Mouse (Mus musculus) gastrocnemius, postnatal 14 days (tissue): ENCODE data around the gene Col4a1. TPM values are rescaled to one million over a fixed set of nuclear protein-coding genes. Genes with fewer than 3 reads are reported as not detected.
A peak's percentile ranks its signal among the peaks of the same experiment; 100 is the strongest.

Source experiments
- DNase-seq: peaks from one replicate; pipeline ENCODE4 v3.0.0; 2021; ENCODE audit warnings: mixed read lengths
- intact Hi-C: fragments of 180-260 bp; cut with DNase I; formaldehyde crosslinking; loops from one replicate; pipeline ENCODE4 v1.15.1; 2025; ENCODE audit warnings: low total_unique reads
- total RNA-seq, 2 experiments: library from RNA; stranded (reverse); gene quantifications; 2 replicates each; pipeline ENCODE4 v1.2.3; 2021

Col4a1 gene
- total RNA-seq, 2 experiments from 2014 or later: 636 to 736 TPM

DNA sequence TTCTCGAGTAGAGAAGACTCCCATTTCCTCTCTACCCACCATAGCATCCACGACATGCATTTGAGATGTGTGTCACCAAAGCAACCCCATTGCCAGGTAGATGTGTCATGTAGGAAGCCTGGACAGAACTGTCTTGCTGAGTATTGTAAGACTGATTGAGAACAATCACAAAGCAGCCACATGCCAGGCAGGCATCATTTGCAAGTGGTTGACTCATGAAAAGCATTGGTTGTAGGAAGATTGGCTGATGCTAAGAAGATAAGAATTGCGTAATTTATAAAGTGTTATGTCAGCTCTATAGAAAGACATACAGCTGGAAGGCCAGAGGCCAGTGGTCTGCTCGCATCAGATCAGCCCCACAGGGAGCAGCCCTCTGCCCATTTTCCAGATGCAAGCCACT, 22.6 kb upstream of the Col4a1 start:
- intact Hi-C loops: no loop called here
- DNase-seq: no peak

DNA sequence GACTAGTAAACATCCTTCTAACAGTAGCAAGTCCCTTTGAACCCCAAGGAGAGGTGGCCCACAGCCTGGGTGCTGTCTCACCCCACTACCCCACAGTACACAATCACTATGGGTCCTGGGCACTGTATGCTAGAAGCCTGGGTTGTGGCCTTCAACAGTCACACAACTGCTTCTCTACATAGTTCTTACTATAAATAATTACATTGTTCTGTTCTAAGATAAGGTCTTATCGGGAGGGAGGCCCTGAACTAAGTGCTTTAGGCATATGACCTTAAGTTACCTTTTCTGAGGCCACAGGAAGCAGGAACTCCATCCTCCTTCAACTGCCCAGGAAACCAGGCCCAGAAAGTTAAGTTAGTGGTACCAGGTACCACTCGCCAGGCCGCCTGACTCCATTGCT, 21.9 kb upstream of the Col4a1 start:
- intact Hi-C loops: no loop called here

DNA sequence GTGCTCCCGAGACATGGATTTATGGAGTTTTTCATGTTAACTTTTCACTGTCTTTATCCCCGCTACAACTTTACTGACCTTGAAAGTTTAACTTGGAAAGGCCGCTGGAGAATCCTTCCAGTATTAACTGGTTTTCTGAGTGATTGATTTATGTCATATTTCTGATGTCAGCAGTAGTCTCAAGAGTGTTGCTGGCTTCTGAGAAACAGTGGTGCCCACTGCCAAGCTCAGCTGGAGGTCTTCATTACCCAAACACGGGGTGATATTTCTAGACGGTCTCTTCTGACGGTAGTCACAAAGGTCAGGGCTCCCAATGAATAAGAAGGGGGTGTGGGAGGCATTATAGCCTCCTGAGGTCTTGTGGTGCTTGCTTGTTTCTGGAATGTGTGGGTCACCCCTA, 21.1 kb upstream of the Col4a1 start:
- no peak for DNase-seq
- intact Hi-C loops: no loop called here

More for the DNA sequence above, 21.9 kb upstream of the Col4a1 start:
- DNase-seq: no peak

DNA sequence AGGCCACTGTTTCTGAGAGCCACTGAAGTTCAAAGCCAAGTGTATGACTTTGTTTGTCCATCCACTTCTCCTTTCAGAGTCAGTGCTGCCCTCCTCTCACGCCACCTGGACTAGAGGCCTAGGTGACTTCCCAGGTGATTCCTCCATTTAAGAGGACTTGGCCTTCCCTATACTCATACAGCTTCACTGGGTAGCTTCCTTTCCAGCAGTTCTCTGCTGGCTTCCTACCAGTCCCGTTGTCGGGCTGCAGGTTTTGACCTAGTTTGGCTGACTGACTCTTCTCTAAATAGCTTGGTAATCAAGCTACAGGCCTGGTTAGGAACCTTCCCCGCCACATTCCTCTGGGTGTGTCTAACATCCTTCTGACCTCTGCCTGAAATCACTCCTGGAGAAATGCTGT, 18.9 kb upstream of the Col4a1 start:
- intact Hi-C loops: no loop called here
- peak; percentile 53 for DNase-seq

DNA sequence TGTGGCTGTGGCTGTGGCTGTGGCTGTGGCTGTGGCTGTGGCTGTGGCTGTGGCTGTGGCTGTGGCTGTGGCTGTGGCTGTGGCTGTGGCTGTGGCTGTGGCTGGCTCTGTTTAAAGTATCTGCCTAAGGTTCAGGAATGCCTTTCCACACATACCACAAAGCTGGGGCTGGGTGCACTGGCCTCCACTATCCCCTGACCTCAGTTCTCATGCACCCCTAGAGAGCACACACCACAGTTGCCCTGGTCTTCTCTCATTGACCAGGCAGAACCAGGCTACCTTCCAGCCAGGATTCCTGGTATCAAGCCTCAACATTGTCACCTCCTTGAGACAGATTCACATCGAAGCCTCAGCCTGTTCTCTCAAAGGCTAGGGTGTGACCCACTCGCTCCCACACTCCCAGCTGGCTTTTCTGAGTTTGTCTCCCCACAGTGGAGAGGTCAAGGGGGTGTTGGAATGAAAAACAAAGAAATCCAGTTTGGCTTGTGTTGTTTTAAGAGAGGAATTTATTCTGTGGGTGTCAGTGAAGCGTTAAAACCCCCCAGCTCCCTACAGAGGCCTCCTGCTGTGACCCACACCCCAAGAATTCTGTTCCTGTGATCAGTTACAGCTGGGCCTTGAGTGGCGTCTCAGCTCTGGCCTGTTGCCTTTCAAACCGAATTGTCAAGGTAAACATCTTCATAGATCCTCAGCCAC, 15.2 kb upstream of the Col4a1 start:
- DNase-seq: no peak
- intact Hi-C loops: no loop called here

DNA sequence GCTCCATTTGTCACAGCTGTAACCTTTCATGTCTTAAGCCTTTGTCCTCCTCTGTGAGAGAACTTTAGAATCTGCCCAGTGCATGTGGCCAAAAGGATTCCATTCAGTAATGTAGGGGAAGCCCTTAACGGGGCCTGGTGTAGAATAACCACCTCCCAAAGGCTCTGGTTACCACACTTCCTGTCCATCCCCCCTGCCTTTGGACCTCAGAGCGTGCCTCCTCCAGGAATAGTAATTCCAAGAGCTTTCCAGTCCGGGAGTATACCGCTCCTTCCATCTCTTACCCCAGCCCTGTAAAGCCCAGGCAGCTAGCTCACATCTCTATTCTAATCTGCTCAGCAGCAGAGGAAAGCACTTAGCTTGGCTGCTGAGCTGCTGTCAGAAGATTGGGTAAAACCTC, 14.7 kb upstream of the Col4a1 start:
- intact Hi-C loops: no loop called here
- DNase-seq: no peak

DNA sequence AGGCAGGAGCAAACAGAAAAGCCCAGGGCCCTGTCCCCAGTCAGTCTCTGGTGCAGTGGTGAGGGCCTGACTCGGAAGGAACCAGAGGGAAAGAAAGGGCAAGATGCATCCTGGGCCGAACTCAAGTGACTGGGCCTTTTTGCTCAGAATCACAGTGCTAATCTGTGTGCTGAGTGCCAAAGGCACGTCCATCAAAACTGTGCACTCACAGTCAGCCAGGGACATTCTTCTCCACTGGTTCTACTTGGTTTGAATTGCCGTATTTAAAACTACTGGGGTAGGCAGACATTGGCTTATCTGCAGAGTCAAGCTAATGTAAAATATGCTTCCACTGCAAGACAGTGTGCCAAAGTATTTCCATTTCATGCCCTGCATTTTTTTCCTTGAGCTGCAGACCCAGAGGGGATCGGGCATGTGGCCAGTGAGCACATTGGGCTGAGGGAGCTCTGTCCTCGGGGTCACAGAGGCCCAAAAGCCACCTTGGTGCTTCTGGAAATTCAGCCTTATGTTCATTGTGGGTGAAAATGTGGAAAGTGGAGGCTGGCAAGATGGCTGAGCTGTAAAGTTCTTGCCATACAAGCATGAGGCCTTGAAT, 12.3 kb upstream of the Col4a1 start:
- intact Hi-C loops: no loop called here
- DNase-seq: no peak

DNA sequence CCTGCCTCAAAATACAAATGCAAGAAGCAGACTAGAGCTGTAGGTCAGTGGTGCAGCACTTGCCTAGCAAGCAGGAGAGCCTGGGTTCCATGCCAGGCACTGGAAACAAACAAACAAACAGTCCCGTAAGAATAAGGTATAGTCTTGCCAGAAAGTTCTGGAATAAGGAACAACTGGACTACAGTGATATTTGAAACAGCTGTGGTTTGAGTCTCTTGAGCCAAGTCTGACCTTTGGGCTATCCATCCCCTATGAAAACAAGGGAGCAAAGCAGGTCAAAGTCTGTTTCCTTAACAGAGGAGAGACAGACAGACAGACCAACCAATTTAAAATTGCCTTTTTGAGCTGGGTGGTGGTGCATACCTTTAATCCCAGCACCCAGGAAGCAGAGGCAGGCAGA, 11.1 kb upstream of the Col4a1 start:
- DNase-seq: no peak
- intact Hi-C loops: no loop called here

DNA sequence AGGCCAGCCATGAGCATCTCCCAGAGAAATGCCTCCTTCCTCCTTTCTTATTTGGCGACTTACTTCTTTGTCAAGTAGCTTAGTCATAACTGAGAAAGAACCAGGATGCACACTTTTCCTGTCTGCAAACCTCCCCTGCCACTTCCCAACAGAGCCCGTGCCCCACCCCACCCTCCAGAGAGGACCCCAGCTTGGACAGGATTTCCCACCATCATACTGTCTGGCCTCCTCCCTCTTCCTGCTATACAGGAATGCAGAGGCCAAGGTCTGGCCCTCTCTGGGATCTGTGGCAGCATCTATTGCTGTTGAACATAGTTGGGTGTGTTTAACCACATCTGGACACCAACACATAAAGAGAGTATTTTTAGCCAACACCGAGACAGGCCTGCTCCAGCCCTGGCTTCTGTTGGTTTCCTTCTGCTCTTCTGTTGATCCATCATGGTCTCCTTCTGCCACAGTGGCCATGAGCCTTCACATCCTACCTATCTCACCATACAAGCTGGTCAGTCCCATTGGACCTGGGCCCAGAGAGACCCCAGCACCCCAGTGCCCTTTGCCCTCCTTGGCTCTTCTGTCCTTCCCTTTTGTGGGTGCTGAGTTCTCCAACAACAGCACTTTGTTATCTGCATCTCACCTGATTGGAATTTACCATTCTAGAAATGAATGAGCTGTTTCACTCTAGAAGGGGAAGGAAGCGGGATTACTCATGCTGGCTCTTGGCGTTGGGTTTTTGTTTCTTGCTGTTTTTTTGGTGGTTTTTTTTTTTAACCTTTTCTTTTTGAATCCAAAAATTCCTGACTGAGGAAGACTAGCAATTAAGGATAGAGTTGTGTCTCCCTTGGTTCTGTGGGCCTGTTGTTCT, 10.3 kb upstream of the Col4a1 start:
- DNase-seq: no peak
- intact Hi-C loops: no loop called here

DNA sequence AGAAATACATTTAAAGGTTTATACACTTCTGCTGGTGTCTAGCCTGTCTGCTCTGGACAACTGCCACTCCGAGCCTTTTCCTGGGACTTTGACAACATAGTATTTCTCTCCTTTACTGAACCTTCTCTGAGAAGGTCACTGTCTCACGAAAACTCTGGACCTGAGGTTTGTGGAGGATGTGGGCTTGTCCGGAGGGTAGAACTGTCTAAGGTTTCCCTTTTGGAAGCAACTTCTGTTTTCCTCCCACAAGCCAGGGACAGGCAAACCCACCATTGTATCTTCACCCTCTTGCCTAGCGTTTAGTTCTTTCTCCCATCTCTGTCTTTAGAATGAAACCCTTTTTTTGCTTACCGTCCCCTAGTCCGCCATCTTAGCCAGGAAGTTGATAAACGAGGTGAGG, 9.2 kb upstream of the Col4a1 start:
- intact Hi-C loops: no loop called here
- DNase-seq: no peak

DNA sequence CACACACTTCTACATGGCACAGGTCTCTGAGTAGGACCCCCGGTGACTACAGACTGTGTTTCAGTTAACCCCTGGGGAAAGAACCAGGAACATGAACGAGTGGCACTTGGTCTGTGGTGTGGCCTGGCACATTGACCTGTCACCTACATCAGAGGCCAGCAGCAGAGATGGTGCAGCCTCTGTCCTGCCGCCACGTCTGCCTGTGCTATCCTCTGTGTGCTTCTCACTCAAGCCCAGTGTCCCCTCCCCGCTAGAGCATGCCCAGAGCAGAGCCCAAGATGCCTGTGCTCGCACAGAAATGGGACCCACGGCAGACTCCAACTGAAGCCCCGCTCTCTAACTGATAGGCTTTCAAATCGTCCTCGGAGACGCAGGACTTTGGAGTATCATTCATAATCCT, 6.8 kb upstream of the Col4a1 start:
- DNase-seq: no peak
- intact Hi-C loops: no loop called here

DNA sequence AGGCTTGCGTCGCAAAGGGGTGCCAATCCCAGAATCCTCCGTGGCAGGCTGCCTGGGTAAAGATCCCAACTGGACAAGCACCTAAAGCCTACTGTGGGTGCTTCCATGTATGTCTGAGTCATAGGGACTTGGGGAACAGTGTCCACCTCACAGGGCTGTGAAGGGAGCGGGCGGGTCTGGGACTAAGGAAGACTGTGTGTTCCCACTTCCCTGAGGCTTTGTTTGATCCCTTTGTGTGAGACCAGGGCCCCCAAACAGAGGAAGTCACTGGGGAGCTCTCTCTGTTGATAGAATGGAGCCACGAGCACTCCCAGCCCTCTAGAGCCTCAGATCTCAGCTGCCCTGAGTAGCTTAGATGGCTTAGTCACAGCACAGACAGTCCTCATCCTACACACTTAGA, 3.5 kb upstream of the Col4a1 start:
- intact Hi-C loops: no loop called here
- DNase-seq: no peak

DNA sequence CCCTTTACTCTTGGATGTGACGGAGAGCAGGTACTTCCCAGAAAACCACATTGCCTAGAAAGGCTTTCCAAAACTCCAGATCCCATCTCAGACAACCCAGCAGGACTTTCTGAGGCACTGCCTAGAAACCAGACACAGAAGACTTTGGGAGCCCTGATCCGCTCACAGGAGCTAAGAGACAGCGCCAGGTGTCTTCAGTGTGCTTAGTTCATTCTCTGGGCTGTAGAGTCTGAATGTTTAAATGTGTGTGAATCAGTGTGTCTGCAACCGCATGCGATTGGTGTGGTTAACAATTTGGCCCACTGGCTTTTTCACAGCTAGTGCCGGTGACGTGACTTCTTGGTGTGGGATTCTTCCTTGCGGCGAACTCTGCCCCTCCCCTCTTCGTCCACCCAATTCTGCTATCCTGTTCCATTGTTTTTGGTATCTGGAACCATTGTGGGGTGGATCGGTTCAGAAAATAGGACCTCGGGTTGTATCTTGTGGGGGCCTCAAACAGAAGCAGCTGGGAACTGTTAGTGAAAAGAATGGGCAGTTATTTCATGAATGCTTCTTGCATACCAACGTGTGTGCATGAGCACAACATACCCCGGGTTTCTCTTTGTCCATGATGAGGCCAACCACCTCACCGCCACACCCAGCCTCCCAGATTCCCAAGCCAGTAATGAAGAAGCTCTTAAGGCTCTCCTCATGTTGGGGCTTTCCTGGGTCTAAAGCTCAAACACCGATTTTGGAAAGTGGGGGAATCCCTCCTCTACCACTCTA, 2.7 kb upstream of the Col4a1 start:
- intact Hi-C loops: no loop called here
- no peak for DNase-seq

DNA sequence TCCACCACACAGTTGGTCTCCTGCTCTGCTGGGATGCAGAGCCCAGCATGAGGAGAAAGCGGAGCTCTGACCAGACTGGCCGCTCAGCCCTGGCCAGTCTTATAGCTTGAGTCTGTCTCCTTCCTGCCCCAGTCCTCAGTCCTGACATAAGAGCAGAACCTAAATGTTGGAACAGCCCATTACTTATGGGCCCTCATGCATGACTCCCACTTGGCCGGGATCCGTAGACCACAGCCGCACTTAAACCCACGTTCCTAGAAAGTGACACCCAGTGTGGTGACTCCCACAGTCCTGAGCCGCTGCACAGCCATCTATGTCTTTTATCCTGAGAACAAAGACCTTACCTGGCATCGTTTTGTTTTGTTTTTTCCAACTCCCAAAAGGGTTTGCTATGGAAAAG, 2.0 kb upstream of the Col4a1 start:
- intact Hi-C loops: no loop called here
- DNase-seq: no peak

DNA sequence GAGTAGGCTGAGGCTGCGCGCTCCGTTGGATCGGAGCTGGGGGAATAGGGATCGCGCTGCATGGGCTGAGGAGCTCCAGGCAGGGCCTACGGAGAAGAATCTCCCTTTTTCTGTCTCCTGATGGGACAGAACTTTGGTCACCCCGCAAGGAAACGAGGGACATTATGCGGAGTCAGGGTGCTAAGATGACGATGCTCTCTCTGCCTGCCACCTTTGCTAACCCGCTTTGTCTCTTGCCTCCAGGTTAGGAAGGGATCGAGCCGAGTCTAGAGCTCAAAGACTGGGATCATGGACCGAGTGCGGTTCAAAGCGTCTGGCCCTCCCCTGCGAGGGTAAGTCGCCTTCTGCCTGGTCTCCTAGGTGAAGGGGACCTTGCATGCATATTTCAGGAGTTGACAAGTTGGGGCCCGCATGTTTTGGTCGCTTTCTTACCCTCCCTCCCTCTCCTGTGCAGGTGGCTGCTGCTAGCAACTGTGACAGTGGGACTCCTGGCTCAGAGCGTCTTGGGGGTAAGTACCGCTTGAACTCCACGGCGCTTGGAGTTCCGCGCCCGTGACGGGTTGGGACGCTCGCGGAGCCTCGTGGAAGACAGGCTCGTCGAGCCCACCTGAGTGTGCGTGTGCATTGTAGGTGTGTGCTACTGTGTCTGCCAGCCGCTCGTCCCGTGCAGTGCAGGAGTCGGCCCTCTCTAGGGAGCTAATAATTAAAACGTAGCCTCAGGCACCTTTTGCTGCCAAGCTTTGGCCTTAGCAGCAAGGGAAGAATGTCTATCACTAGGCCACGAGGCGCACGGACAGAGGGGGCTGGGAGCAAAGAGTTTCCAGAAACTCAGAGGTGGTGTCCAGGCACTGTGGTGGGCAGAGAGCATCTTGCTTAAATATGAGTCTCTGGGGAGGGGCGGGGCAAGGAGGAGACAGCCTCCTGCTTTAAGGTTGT, 818 bp upstream of the Col4a1 start:
- peak; percentile 50 for DNase-seq
- intact Hi-C loops: no loop called here

DNA sequence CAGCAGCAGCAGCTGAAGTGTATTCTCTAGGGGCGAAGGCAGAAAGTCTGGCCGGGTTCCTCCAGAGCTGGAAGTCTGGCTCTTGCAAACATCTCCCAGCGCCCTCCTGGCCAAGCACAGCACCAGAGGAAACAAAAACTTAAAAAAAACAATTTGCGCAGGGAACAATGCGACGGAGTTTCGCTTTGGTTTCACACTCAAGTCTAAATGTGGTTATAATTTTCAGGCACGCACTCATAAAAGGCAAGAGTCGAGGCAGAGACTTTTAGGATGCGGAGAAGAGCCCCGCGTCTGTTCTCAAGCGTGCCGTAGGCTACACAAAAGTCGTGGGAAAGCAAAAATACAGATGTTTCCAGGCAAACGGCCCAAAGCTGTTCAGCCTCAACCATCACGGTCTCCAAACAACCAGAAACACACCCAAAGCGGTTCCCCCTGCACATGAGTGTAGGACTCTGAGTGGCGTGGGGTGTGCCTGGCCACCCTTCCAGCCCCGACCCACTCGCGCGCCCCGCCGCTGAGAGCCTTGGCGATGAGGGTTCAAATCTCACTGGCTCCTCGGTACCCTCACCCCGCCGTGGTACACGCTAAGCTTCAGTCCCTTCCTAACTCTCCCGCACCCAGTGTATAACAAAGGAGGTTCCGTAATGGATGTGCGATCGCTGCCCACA, 811 bp downstream of the Col4a1 start:
- DNase-seq: peak; percentile 74
- intact Hi-C loops: no loop called here

DNA sequence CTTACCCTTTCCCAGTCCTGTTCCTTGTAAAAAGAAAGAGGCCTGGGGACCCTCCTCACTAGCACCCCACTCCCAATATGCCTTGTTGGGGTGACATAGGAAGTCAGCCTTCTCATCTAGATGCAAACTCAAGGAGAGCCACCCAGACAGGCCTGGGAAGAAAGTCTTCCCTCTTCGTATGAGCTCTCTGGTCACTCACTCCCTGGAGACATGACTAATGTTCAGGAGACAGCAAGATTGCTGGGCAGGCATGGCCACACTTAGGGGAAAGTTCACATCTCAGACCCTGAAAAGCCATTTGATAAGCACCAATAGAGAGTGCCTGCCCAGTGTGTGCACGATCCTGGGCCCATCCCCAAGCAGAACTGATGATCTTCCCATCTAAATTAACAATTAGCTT, 2.6 kb downstream of the Col4a1 start:
- intact Hi-C loops: no loop called here

DNA sequence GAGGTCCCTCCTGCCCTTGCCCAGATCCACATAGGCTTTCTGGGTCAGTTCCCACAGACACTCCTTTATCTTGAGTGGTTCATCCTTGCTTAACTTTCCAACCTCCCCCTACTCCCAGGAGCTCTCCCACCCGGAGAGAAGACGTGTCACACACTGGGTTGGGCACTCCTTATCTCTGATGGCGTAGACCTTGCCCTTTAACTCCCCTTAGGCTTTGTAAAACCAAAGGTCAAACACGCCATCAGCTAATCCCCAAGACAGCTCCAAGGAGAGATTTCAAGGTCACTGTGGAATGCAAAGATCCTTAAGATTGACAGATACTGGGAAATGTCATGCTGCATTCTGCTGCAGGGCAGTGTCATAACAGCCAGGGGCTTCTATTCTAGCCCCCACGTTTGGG, 3.4 kb downstream of the Col4a1 start:
- intact Hi-C loops: no loop called here

More for the DNA sequence above, 2.6 kb downstream of the Col4a1 start:
- DNase-seq: no peak

More for the DNA sequence above, 3.4 kb downstream of the Col4a1 start:
- DNase-seq: no peak
